ENCODE assay signal across 8 mouse cellular contexts in genomic region chr8:95916106-95916505, GRCm38 (mm10). TPM values are rescaled to one million over a fixed set of nuclear protein-coding genes. Genes with fewer than 3 reads are reported as not detected.
DNase-seq lines count a peak whose midpoint lies in the region; ATAC-seq lines count a peak whose summit lies in the region.

No protein-coding gene starts in this region.

- no peaks in the 10 kb centered on the region for H3K36me3 ChIP-seq in heart, embryonic 11.5 days (ENCODE audit: control insufficient read depth, insufficient read depth, low read length)
- H3K36me3 ChIP-seq in hindbrain, embryonic 10.5 days, result no peaks in the 10 kb centered on the region
- no peaks in the 10 kb centered on the region for H3K36me3 ChIP-seq in limb, embryonic 12.5 days
- H3K36me3 ChIP-seq in neural tube, embryonic 11.5 days (ENCODE audit: control insufficient read depth, insufficient read depth, low read length), result no peaks in the 10 kb centered on the region

- DNase-seq in heart, adult 9 months (ENCODE audit: low spot score in 2 of 2), result no peak
- DNase-seq in WW6 (ENCODE audit: low read depth, low spot score), result peak; percentile 68
- peak; percentile 59 for DNase-seq in embryo, embryonic 11 days
- peak; percentile 45 for DNase-seq in hindbrain, embryonic 10.5 days (ENCODE audit: low spot score)
- peak; percentile 36 for DNase-seq in neural tube, embryonic 11.5 days (ENCODE audit: low spot score)
- no peak for DNase-seq in urinary bladder, postnatal 36 days (ENCODE audit: low spot score in 2 of 2)

- no peaks in the 10 kb centered on the region for H3K27me3 ChIP-seq in heart, embryonic 11.5 days (ENCODE audit: control insufficient read depth, insufficient read depth, low read length)
- no peaks in the 10 kb centered on the region for H3K27me3 ChIP-seq in hindbrain, embryonic 10.5 days (ENCODE audit: insufficient read depth, poor library complexity, severe bottlenecking)
- H3K27me3 ChIP-seq in limb, embryonic 12.5 days, result peaks cover 5% of the 10 kb centered on the region; the same call in 1 of the 2 replicates
- no peaks in the 10 kb centered on the region for H3K27me3 ChIP-seq in neural tube, embryonic 11.5 days (ENCODE audit: control insufficient read depth, insufficient read depth, low read length)

- H3K27ac ChIP-seq in heart, embryonic 11.5 days (ENCODE audit: low read depth, low read length), result no peak overlapping the region
- no peak overlapping the region for H3K27ac ChIP-seq in hindbrain, embryonic 10.5 days
- H3K27ac ChIP-seq in limb, embryonic 12.5 days, result no peak overlapping the region
- H3K27ac ChIP-seq in neural tube, embryonic 11.5 days (ENCODE audit: low read depth, low read length), result no peak overlapping the region

- WGBS in heart, embryonic 11.5 days (ENCODE audit: insufficient replicate concordance), result 4% methylated on average over 9 of the region's 9 CpGs
- WGBS in hindbrain, embryonic 10.5 days, result 3% methylated on average over 9 of the region's 9 CpGs
- 3% methylated on average over 9 of the region's 9 CpGs for WGBS in limb, embryonic 12.5 days
- 5% methylated on average over 9 of the region's 9 CpGs for WGBS in neural tube, embryonic 11.5 days

- no peaks in the 10 kb centered on the region for H3K4me1 ChIP-seq in heart, embryonic 11.5 days (ENCODE audit: control insufficient read depth, insufficient read depth, low read length)
- H3K4me1 ChIP-seq in hindbrain, embryonic 10.5 days (replicated peaks), result peaks cover 8% of the 10 kb centered on the region; the same call in 1 of the 2 replicates
- peaks cover 4% of the 10 kb centered on the region; the same call in 1 of the 2 replicates for H3K4me1 ChIP-seq in limb, embryonic 12.5 days (replicated peaks)
- H3K4me1 ChIP-seq in neural tube, embryonic 11.5 days (ENCODE audit: control insufficient read depth, insufficient read depth, low read length), result no peaks in the 10 kb centered on the region

- H3K9me3 ChIP-seq in heart, embryonic 11.5 days (replicated peaks; ENCODE audit: control insufficient read depth, low read length), result no peaks in the 10 kb centered on the region
- no peaks in the 10 kb centered on the region for H3K9me3 ChIP-seq in hindbrain, embryonic 10.5 days
- no peaks in the 10 kb centered on the region for H3K9me3 ChIP-seq in limb, embryonic 12.5 days
- no peaks in the 10 kb centered on the region for H3K9me3 ChIP-seq in neural tube, embryonic 11.5 days (ENCODE audit: control insufficient read depth, low read length)

- H3K4me2 ChIP-seq in heart, embryonic 11.5 days, result peak overlapping the region; percentile 71
- peak overlapping the region; percentile 60 for H3K4me2 ChIP-seq in limb, embryonic 12.5 days
- H3K4me2 ChIP-seq in neural tube, embryonic 11.5 days (ENCODE audit: low read depth), result peak overlapping the region; percentile 42

- ATAC-seq in heart, embryonic 11.5 days (replicated peaks; ENCODE audit: insufficient number of reproducible peaks, low FRiP score, low TSS enrichment), result peak; percentile 46; the same call in 1 of the 2 replicates
- ATAC-seq in limb, embryonic 12.5 days (ENCODE audit: insufficient number of reproducible peaks, insufficient read depth, low FRiP score, low TSS enrichment, low read depth), result no peak; the same call in 1 of the 2 replicates
- 0 out of 2 replicates have a peak, but pooled peaks have one; percentile 38 for ATAC-seq in neural tube, embryonic 11.5 days (ENCODE audit: insufficient read depth, low FRiP score, low TSS enrichment)

- peak overlapping the region; percentile 46; the same call in 1 of the 2 replicates for H3K9ac ChIP-seq in heart, embryonic 11.5 days (ENCODE audit: low read depth, low read length)
- H3K9ac ChIP-seq in limb, embryonic 12.5 days (replicated peaks), result peak overlapping the region; percentile 42; the same call in 1 of the 2 replicates
- H3K9ac ChIP-seq in neural tube, embryonic 11.5 days (ENCODE audit: low read length), result no peak overlapping the region

- peak overlapping the region; percentile 29 for H3K4me3 ChIP-seq in heart, embryonic 11.5 days (ENCODE audit: low read depth, low read length)
- H3K4me3 ChIP-seq in hindbrain, embryonic 10.5 days, result peak overlapping the region; percentile 43
- H3K4me3 ChIP-seq in limb, embryonic 12.5 days (replicated peaks), result peak overlapping the region; percentile 27
- H3K4me3 ChIP-seq in neural tube, embryonic 11.5 days (ENCODE audit: low read depth, low read length), result peak overlapping the region; percentile 8; the same call in 1 of the 2 replicates

RNA-seq across cellular contexts. Expression of gene Got2, which starts 27.8 kb away (rescaled TPM):
- 132 and 141 TPM in 2 replicates for polyA plus RNA-seq in heart, embryonic 11.5 days (2014; fragmentation: Nextera tagmentation; extraction: Ambion mirVana)
- polyA plus RNA-seq in hindbrain, embryonic 10.5 days (2016; fragmentation: Nextera tagmentation; extraction: Ambion mirVana), result 181 and 228 TPM in 2 replicates
- polyA plus RNA-seq in limb, embryonic 12.5 days (2016; fragmentation: Nextera tagmentation; extraction: Ambion mirVana), result 169 and 193 TPM in 2 replicates
- 81.2 and 84.2 TPM in 2 replicates for polyA plus RNA-seq in neural tube, embryonic 11.5 days (2014; fragmentation: Nextera tagmentation; extraction: Ambion mirVana)

Comparison
In these comparisons a context has a peak if more than half of its experiments do, and no peak if none do; other contexts are left out.
1. DNase-seq: peak in WW6 (single experiment), embryo, embryonic 11 days (single experiment), hindbrain, embryonic 10.5 days (single experiment) and neural tube, embryonic 11.5 days (single experiment); none in heart, adult 9 months (0 of 2) and urinary bladder, postnatal 36 days (0 of 2).
2. Peak in every context shown above with its lines, with median percentiles within 50 percentile points of each other: H3K4me2 ChIP-seq and H3K4me3 ChIP-seq.